Mouse (Mus musculus): ENCODE data around the gene Nacc1. TPM values are rescaled to one million over a fixed set of nuclear protein-coding genes. Genes with fewer than 3 reads are reported as not detected.

Gene Nacc1
- polyA plus RNA-seq, 1 experiment from 2014 or later: 15.8 TPM

- WGBS: 81% methylated on average over 6 of the region's 6 CpGs
- H3K4me1 ChIP-seq: peaks cover 6% of the 10 kb centered on the region; the same call in 1 of the 2 replicates
- no peak for ATAC-seq (ENCODE audit: insufficient read depth, low FRiP score, low read depth)
- H3K9me3 ChIP-seq: no peaks in the 10 kb centered on the region
- H3K4me3 ChIP-seq (replicated peaks): no peak overlapping the region
- no peak overlapping the region for H3K9ac ChIP-seq
- peaks cover 19% of the 10 kb centered on the region; the same call in 1 of the 2 replicates for H3K36me3 ChIP-seq
- no peak overlapping the region for H3K27ac ChIP-seq
- no peak overlapping the region for H3K4me2 ChIP-seq
- H3K27me3 ChIP-seq (replicated peaks): no peaks in the 10 kb centered on the region
Measured at GRCm38 (mm10) chr8:84668731-84669485, 18.8 kb downstream of the Nacc1 start.

GRCm38 (mm10) chr8:84668081-84668480, 19.6 kb downstream of the Nacc1 start:
- peaks cover 17% of the 10 kb centered on the region; the same call in 1 of the 2 replicates for H3K36me3 ChIP-seq
- H3K4me1 ChIP-seq: peaks cover 10% of the 10 kb centered on the region
- no peak for ATAC-seq (ENCODE audit: insufficient read depth, low FRiP score, low read depth)
- no peak overlapping the region for H3K4me2 ChIP-seq
- no peak overlapping the region; the same call in 1 of the 2 replicates for H3K27ac ChIP-seq
- WGBS: 96% methylated on average over 1 of the region's 1 CpGs
- H3K27me3 ChIP-seq (replicated peaks): no peaks in the 10 kb centered on the region
- no peak overlapping the region for H3K9ac ChIP-seq
- H3K4me3 ChIP-seq (replicated peaks): no peak overlapping the region
- H3K9me3 ChIP-seq: no peaks in the 10 kb centered on the region

GRCm38 (mm10) chr8:84665385-84665893, 22.2 kb downstream of the Nacc1 start:
- H3K27ac ChIP-seq: peak overlapping the region; percentile 99
- peak overlapping the region; percentile 78 for H3K4me2 ChIP-seq
- H3K9me3 ChIP-seq: no peaks in the 10 kb centered on the region
- H3K4me3 ChIP-seq (replicated peaks): peak overlapping the region; percentile 89
- ATAC-seq (ENCODE audit: insufficient read depth, low FRiP score, low read depth): no peak
- H3K4me1 ChIP-seq: peaks cover 11% of the 10 kb centered on the region
- H3K9ac ChIP-seq: peak overlapping the region; percentile 66
- H3K27me3 ChIP-seq (replicated peaks): no peaks in the 10 kb centered on the region
- peaks cover 11% of the 10 kb centered on the region; the same call in 1 of the 2 replicates for H3K36me3 ChIP-seq
- WGBS: 2% methylated on average over 14 of the region's 14 CpGs

- Histone ChIP-seq H3K4me3 (replicated peaks) (peak overlapping the region; percentile 89), H3K27ac (peak overlapping the region; percentile 99), H3K4me1 (peaks cover 13% of the 10 kb centered on the region), H3K9me3 (no peaks in the 10 kb centered on the region), H3K27me3 (replicated peaks) (no peaks in the 10 kb centered on the region), H3K4me2 (peak overlapping the region; percentile 78), H3K36me3 (peaks cover 7% of the 10 kb centered on the region; the same call in 1 of the 2 replicates), H3K9ac (peak overlapping the region; percentile 66)
- ATAC-seq (ENCODE audit: insufficient read depth, low FRiP score, low read depth): peak; percentile 32; the same call in 1 of the 2 replicates
- WGBS: 1% methylated on average over 29 of the region's 29 CpGs
Measured at GRCm38 (mm10) chr8:84664566-84665384, 22.9 kb downstream of the Nacc1 start.

- H3K9ac ChIP-seq: peak overlapping the region; percentile 66; the same call in 1 of the 2 replicates
- H3K4me3 ChIP-seq (replicated peaks): peak overlapping the region; percentile 89
- H3K27me3 ChIP-seq (replicated peaks): no peaks in the 10 kb centered on the region
- WGBS: 2% methylated on average over 43 of the region's 43 CpGs
- peak overlapping the region; percentile 78 for H3K4me2 ChIP-seq
- peak; percentile 85 for ATAC-seq (ENCODE audit: insufficient read depth, low FRiP score, low read depth)
- peaks cover 5% of the 10 kb centered on the region; the same call in 1 of the 2 replicates for H3K36me3 ChIP-seq
- peak overlapping the region; percentile 99 for H3K27ac ChIP-seq
- H3K4me1 ChIP-seq: peaks cover 22% of the 10 kb centered on the region
- no peaks in the 10 kb centered on the region for H3K9me3 ChIP-seq
Measured at GRCm38 (mm10) chr8:84663483-84664327, 24.0 kb downstream of the Nacc1 start.

- Histone ChIP-seq H3K27me3 (replicated peaks) (no peaks in the 10 kb centered on the region), H3K4me2 (peak within 1 kb of the TSS; percentile 78), H3K9ac (peak within 1 kb of the TSS; percentile 82), H3K9me3 (no peaks in the 10 kb centered on the region), H3K36me3 (no peaks in the 10 kb centered on the region), H3K4me3 (replicated peaks) (peak within 1 kb of the TSS; percentile 89), H3K4me1 (peaks cover 22% of the 10 kb centered on the region), H3K27ac (peak within 1 kb of the TSS; percentile 99)
- peak; percentile 67 for ATAC-seq (ENCODE audit: insufficient read depth, low FRiP score, low read depth)
- 0% methylated on average over 27 of the region's 27 CpGs for WGBS
Measured at GRCm38 (mm10) chr8:84662581-84663065, 25.0 kb downstream of the Nacc1 start, which contains the start of gene Ier2. Gene Ier2, minus strand, starts transcription at chr8:84662852.

GRCm38 (mm10) chr8:84661961-84662571, 25.6 kb downstream of the Nacc1 start:
- peaks cover 28% of the 10 kb centered on the region for H3K4me1 ChIP-seq
- ATAC-seq (ENCODE audit: insufficient read depth, low FRiP score, low read depth): no peak
- H3K9ac ChIP-seq: peak overlapping the region; percentile 82
- under 1% methylated on average over 61 of the region's 61 CpGs for WGBS
- peak overlapping the region; percentile 78 for H3K4me2 ChIP-seq
- no peaks in the 10 kb centered on the region for H3K27me3 ChIP-seq (replicated peaks)
- H3K27ac ChIP-seq: peak overlapping the region; percentile 99
- H3K9me3 ChIP-seq: no peaks in the 10 kb centered on the region
- H3K36me3 ChIP-seq: no peaks in the 10 kb centered on the region
- peak overlapping the region; percentile 89 for H3K4me3 ChIP-seq (replicated peaks)

- Histone ChIP-seq H3K27me3 (replicated peaks) (no peaks in the 10 kb centered on the region), H3K4me1 (peaks cover 34% of the 10 kb centered on the region), H3K9me3 (no peaks in the 10 kb centered on the region), H3K27ac (peak overlapping the region; percentile 99), H3K9ac (peak overlapping the region; percentile 82), H3K4me2 (peak overlapping the region; percentile 78), H3K4me3 (replicated peaks) (peak overlapping the region; percentile 89), H3K36me3 (no peaks in the 10 kb centered on the region)
- ATAC-seq (ENCODE audit: insufficient read depth, low FRiP score, low read depth): peak; percentile 16
- under 1% methylated on average over 24 of the region's 24 CpGs for WGBS
Measured at GRCm38 (mm10) chr8:84661458-84661871, 26.2 kb downstream of the Nacc1 start.

GRCm38 (mm10) chr8:84660819-84661457, 26.7 kb downstream of the Nacc1 start:
- Histone ChIP-seq H3K27me3 (replicated peaks) (no peaks in the 10 kb centered on the region), H3K9me3 (no peaks in the 10 kb centered on the region), H3K4me3 (replicated peaks) (peak overlapping the region; percentile 89), H3K9ac (peak overlapping the region; percentile 82; the same call in 1 of the 2 replicates), H3K4me2 (peak overlapping the region; percentile 78), H3K36me3 (no peaks in the 10 kb centered on the region), H3K27ac (peak overlapping the region; percentile 99), H3K4me1 (peaks cover 34% of the 10 kb centered on the region)
- WGBS: 1% methylated on average over 20 of the region's 20 CpGs
- ATAC-seq (ENCODE audit: insufficient read depth, low FRiP score, low read depth): no peak

Data from stomach, embryonic 15.5 days (tissue).